Mouse (Mus musculus) C2C12 (cell line): ENCODE results near the gene Sugp1. TPM values are rescaled to one million over a fixed set of nuclear protein-coding genes. Genes with fewer than 3 reads are reported as not detected.
"Not testable (repeated sequence)": the region's sequence is repeated elsewhere in the genome, so short reads cannot be mapped to it uniquely, and the experiment has no call there.

ENCODE experiments used
- H3K27me3 ChIP-seq: one replicate; pipeline ENCODE4 v1.6.1; 2011; ENCODE audit not compliant: control insufficient read depth, insufficient read depth, insufficient read length
- H3K36me3 ChIP-seq: one replicate; pipeline ENCODE4 v1.6.1; 2011; ENCODE audit not compliant: control insufficient read depth, insufficient read depth
- H3K4me3 ChIP-seq: one replicate; pipeline ENCODE4 v1.5.1; 2011; ENCODE audit warnings: mild to moderate bottlenecking, control low read depth; ENCODE audit not compliant: poor library complexity, insufficient read depth, severe bottlenecking
- H3K79me2 ChIP-seq: one replicate; pipeline ENCODE4 v1.6.1; 2011; ENCODE audit not compliant: control insufficient read depth, insufficient read depth
- H3K79me3 ChIP-seq: one replicate; pipeline ENCODE4 v1.6.1; 2011; ENCODE audit warnings: low read depth, control low read depth
- H3ac ChIP-seq: one replicate; pipeline ENCODE3; 2011; ENCODE audit warnings: low read depth; ENCODE audit not compliant: control insufficient read depth, insufficient read length
- CEBPB ChIP-seq: IDR thresholded peaks from one replicate; pipeline ENCODE4 v1.6.1; 2011; ENCODE audit warnings: low read depth, mild to moderate bottlenecking, control low read depth, moderate library complexity
- CTCF ChIP-seq: IDR thresholded peaks from one replicate; pipeline ENCODE4 v1.5.1; 2011; ENCODE audit not compliant: control insufficient read depth, insufficient read depth, insufficient read length
- FOSL1 ChIP-seq: IDR thresholded peaks from one replicate; pipeline ENCODE4 v1.8.0; 2011; ENCODE audit warnings: mild to moderate bottlenecking, low read length; ENCODE audit not compliant: poor library complexity, insufficient read depth, severe bottlenecking
- MAX ChIP-seq: IDR thresholded peaks from one replicate; pipeline ENCODE4 v1.6.1; 2011; ENCODE audit warnings: mild to moderate bottlenecking, control low read depth
- MYOD1 ChIP-seq: IDR thresholded peaks from one replicate; pipeline ENCODE4 v1.6.1; 2011; ENCODE audit warnings: low read depth; ENCODE audit not compliant: control insufficient read depth, insufficient read length
- MYOG ChIP-seq: IDR thresholded peaks from one replicate; pipeline ENCODE4 v1.6.1; 2011; ENCODE audit not compliant: control insufficient read depth, insufficient read length; ENCODE audit errors: extremely low read depth
- USF1 ChIP-seq: IDR thresholded peaks from one replicate; pipeline ENCODE4 v1.6.1; 2011; ENCODE audit warnings: low read depth, mild to moderate bottlenecking, control low read depth, moderate library complexity
- polyA plus RNA-seq: library from polyadenylated mRNA; unstranded; fragments of >200 nt; fragmentation: generic; extraction: Trizol; gene quantifications from one replicate; pipeline ENCODE4 v1.2.1, GENCODE M21; 2012; ENCODE audit warnings: missing spikeins

Sugp1 gene
- polyA plus RNA-seq, 1 experiment: 28.2 TPM

DNA sequence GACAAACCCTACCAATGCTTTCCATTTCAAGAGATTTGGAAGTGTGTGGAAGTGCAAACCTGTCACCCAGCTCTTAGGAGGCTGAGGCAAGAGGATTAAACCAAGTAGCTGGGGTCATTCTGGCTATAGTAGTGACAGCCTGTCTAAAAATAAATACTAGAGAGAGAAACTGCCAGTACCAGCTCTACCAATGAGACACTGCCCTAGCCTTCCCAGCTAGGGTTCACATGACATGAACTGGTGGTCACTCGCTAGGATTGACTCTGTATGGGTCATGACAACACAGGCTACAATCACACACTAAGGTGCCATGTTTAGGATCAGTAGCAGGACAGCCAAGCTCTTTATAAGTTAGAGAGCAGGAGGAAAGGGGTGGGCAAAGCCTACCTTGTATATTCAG lies 12.4 kb upstream of the Sugp1 start:
- no peak for TF ChIP-seq CTCF
- no peak for TF ChIP-seq USF1
- no peak for TF ChIP-seq MYOG
- TF ChIP-seq MYOD1: no peak
- Histone ChIP-seq H3K36me3 (peaks cover 23% of the 10 kb centered on the region), H3ac (no peak overlapping the region), H3K4me3 (no peak overlapping the region), H3K27me3 (no peaks in the 10 kb centered on the region), H3K79me3 (peaks cover 20% of the 10 kb centered on the region), H3K79me2 (peaks cover 27% of the 10 kb centered on the region)

DNA sequence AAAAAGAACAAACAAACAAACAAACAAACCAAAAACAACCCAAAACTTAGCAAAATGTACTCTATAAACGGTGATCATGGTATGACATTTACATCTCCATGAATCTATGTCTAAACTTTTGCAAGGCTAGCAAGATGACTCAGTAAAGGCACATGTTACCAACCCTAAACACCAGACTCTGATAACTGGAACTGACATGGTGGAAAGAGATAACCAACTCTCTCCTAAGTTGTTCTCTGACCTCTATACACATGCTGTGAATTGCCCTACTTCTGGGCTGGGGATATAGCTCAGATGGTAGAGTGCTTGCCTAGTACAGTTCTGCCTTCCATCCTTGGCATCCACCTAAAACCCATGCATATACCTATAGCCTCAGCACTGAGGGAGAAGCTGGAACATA lies 4.6 kb upstream of the Sugp1 start:
- H3K79me2 ChIP-seq: peaks cover 98% of the 10 kb centered on the region
- no peak overlapping the region for H3ac ChIP-seq
- H3K4me3 ChIP-seq: no peak overlapping the region
- no peaks in the 10 kb centered on the region for H3K27me3 ChIP-seq
- H3K79me3 ChIP-seq: peaks cover 73% of the 10 kb centered on the region
- TF ChIP-seq MYOD1 (no peak), MYOG (no peak), CEBPB (no peak), MAX (no peak), USF1 (no peak), CTCF (no peak), FOSL1 (no peak)
- no peaks in the 10 kb centered on the region for H3K36me3 ChIP-seq

DNA sequence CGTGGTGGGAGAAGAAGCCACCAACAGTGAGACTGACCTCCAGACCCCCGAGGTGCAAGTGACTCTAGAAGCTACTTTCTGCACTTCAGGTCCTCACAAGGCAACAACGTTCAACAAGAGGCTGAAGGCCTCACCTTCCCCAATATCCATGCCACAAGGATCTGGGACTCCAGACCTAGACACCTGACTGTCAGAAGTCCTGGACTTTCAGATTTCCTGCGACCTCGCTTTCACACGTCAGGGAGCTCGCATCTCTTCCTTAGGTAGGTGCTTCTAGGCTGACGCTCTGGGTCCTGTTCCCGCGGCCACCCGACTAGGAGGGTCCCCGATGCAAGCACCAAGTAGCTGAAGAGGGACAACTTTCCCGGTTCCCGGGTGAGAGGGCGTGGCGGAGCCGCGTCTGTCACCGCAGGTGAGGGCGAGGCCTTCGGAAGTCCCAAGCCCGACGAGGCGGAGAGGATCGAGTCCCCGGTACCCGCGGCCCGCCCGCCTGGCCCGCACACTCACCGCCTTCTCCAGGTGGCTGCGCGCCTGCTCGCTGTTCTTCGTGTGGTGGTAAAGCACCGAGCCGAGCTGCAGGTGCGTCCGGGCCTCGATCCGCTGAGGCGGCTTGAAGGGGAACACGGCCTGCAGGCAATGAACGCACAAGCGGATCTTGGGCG lies 597 bp upstream of the Sugp1 start:
- Histone ChIP-seq H3K4me3 (peak overlapping the region; percentile 96), H3K79me3 (peaks cover 79% of the 10 kb centered on the region), H3ac (peak overlapping the region; percentile 88), H3K27me3 (no peaks in the 10 kb centered on the region), H3K36me3 (no peaks in the 10 kb centered on the region), H3K79me2 (peaks cover 98% of the 10 kb centered on the region)
- TF ChIP-seq USF1 (no peak), CEBPB (no peak), FOSL1 (no peak), MAX (no peak), MYOD1 (no peak), CTCF (no peak), MYOG (no peak)

DNA sequence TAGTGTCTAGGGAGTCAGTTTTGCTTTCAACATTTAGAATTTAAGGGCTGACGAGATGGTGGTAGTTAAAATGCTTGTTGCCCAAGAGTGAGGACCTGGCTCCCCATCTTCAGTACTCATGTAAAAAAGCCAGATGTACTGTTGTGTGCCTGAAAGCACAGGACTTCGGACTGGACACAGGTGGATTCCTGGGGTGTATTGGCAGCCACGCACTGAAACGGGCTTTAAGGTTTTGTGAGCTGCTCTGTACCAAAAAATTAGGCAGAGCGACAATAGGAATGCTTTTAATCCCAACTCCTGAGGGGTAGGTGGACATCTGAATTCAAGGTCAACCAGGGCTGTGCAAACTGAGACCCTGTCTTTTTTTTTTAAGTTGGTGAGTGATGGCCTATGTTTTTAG lies 1.4 kb downstream of the Sugp1 start:
- Histone ChIP-seq H3K36me3 (peaks cover 5% of the 10 kb centered on the region), H3K79me2 (peaks cover 98% of the 10 kb centered on the region), H3K27me3 (no peaks in the 10 kb centered on the region), H3K4me3 (peak overlapping the region; percentile 96), H3ac (peak overlapping the region; percentile 18), H3K79me3 (peaks cover 65% of the 10 kb centered on the region)
- no peak for TF ChIP-seq FOSL1
- TF ChIP-seq USF1: no peak
- TF ChIP-seq MAX: no peak
- TF ChIP-seq CEBPB: no peak
- TF ChIP-seq CTCF: no peak
- no peak for TF ChIP-seq MYOG
- TF ChIP-seq MYOD1: no peak

DNA sequence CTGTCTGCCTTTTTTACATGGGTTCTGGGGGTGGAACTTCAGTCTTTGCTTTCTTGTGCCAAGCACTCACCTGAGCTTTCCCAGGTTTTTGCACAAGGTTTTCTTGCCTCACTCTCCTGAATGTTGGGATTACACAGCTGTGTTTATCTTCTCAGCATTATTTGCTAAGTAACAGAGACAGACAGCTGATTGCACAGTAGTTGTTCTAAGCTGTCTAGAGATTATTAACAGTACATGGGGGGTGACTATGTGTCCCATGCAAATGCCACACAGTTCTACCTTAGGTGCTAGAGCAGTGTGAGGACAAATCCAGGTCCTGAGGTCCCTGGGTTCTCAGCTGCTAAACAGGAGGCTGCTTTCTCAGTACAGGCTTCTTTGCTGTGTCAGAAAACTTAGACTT lies 7.0 kb downstream of the Sugp1 start:
- no peak for TF ChIP-seq FOSL1
- no peak for TF ChIP-seq MYOG
- TF ChIP-seq MAX: no peak
- TF ChIP-seq USF1: no peak
- TF ChIP-seq CTCF: no peak
- TF ChIP-seq MYOD1: no peak
- no peaks in the 10 kb centered on the region for H3K27me3 ChIP-seq
- peaks cover 34% of the 10 kb centered on the region for H3K36me3 ChIP-seq
- no peak overlapping the region for H3K4me3 ChIP-seq
- H3K79me3 ChIP-seq: peaks cover 17% of the 10 kb centered on the region
- H3K79me2 ChIP-seq: peaks cover 45% of the 10 kb centered on the region
- H3ac ChIP-seq: no peak overlapping the region

DNA sequence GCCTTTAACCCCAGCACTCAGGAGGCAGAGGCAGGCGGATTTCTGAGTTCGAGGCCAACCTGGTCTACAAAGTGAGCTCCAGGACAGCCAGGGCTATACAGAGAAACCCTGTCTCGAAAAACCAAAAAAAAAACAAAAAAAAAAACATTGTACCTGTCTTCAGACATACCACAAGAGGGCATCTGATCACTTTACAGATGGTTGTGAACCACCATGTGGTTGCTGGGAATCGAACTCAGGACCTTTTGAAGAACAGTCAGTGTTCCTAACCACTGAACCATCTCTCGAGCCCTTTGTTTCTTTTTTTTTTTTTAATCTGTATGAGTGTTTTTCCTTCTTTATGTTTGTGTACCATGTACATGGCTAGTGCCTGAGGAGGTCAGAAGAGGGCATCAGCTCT lies 7.8 kb downstream of the Sugp1 start:
- H3K27me3 ChIP-seq, H3ac ChIP-seq, H3K4me3 ChIP-seq: not testable (repeated sequence)
- Histone ChIP-seq H3K36me3 (peaks cover 34% of the 10 kb centered on the region), H3K79me3 (peaks cover 14% of the 10 kb centered on the region), H3K79me2 (peaks cover 37% of the 10 kb centered on the region)
